Mouse (Mus musculus) limb, embryonic 10.5 days (tissue): ENCODE data around the gene Ttc21a. TPM values are rescaled to one million over a fixed set of nuclear protein-coding genes. Genes with fewer than 3 reads are reported as not detected.

ENCODE experiments used
- DNase-seq: peaks from one replicate; pipeline ENCODE4 v3.0.0-alpha.2; 2017; ENCODE audit warnings: low spot score
- H3K27ac ChIP-seq: fragments of 300-500 bp; sonication (generic); 2 replicates; pipeline ENCODE4 v1.5.1; 2016; ENCODE audit warnings: mild to moderate bottlenecking
- H3K27me3 ChIP-seq: fragments of 300-500 bp; sonication (generic); 2 replicates; pipeline ENCODE4 v1.6.1; 2016; ENCODE audit warnings: low read depth, mild to moderate bottlenecking; ENCODE audit not compliant: poor library complexity, severe bottlenecking
- H3K36me3 ChIP-seq: fragments of 300-500 bp; sonication (generic); 2 replicates; pipeline ENCODE4 v1.6.1; 2016; ENCODE audit warnings: mild to moderate bottlenecking, moderate library complexity
- H3K4me1 ChIP-seq: fragments of 300-500 bp; sonication (generic); 2 replicates; pipeline ENCODE4 v1.6.1; 2016
- H3K4me3 ChIP-seq: fragments of 300-500 bp; sonication (generic); 2 replicates; pipeline ENCODE4 v1.5.1; 2016; ENCODE audit warnings: mild to moderate bottlenecking, moderate library complexity
- H3K9me3 ChIP-seq: fragments of 300-500 bp; sonication (generic); replicated peaks from 2 replicates; pipeline ENCODE4 v1.6.1; 2016; ENCODE audit warnings: mild to moderate bottlenecking
- WGBS: fragments of 180-500 bp; shearing (Covaris S2); methylation state at CpG from one replicate; pipeline ENCODE4 v1.1.7; 2016; 5-methylcytosine and 5-hydroxymethylcytosine counted together
- polyA plus RNA-seq: library from polyadenylated mRNA; unstranded; fragments of >200 nt; fragmentation: Nextera tagmentation; extraction: Ambion mirVana; gene quantifications from 2 replicates; pipeline ENCODE4 v1.2.1, GENCODE M21; 2016

The Ttc21a gene
- polyA plus RNA-seq, 1 experiment from 2014 or later = 0.43 TPM

DNA sequence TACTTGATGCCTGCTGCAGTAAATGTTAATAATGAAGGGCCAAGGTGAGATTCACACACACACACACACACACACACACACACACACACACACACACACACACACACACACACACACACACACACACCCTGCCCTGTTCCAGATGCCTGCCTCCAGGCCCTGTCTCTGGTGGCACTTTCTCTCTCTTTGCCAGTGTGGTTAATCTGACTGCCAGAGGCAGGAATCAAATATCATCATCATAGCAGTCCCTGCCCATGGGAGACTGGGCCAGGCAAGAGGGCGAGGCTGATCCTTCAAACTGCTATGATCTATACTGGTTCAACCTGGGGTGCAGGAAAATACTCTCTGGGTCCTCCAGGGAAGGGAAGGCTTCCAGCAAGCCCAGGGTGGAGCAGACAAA is 17.5 kb upstream of the Ttc21a start:
- Histone ChIP-seq H3K4me3 (no peak overlapping the region), H3K27ac (no peak overlapping the region), H3K9me3 (no peaks in the 10 kb centered on the region), H3K36me3 (peaks cover 96% of the 10 kb centered on the region), H3K4me1 (no peaks in the 10 kb centered on the region), H3K27me3 (no peaks in the 10 kb centered on the region)
- no peak for DNase-seq
- 79% methylated on average over 1 of the region's 1 CpGs for WGBS

DNA sequence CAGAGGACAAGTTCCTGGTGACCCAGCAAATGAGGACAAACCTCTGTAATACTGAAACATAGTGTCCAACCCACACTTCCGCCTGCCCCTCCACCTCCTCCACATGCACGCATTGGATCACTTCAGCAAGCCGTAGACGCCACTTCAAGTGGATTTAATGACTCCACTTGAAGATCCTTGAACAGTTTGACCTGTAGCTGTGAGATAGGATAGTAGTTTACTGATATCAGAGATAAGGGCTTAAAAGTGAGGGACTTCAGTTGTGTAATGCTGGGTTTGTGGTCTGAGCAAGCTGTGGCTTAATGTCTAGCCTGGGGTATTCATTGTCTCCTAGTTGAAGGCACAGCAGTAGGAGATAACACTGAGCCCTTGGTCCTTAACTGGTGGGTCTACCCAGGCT is 13.9 kb upstream of the Ttc21a start:
- no peak for DNase-seq
- no peaks in the 10 kb centered on the region for H3K4me1 ChIP-seq
- H3K27ac ChIP-seq = no peak overlapping the region
- no peaks in the 10 kb centered on the region for H3K9me3 ChIP-seq
- H3K27me3 ChIP-seq = no peaks in the 10 kb centered on the region
- H3K4me3 ChIP-seq = no peak overlapping the region
- H3K36me3 ChIP-seq = peaks cover 98% of the 10 kb centered on the region
- WGBS = 93% methylated on average over 4 of the region's 4 CpGs

DNA sequence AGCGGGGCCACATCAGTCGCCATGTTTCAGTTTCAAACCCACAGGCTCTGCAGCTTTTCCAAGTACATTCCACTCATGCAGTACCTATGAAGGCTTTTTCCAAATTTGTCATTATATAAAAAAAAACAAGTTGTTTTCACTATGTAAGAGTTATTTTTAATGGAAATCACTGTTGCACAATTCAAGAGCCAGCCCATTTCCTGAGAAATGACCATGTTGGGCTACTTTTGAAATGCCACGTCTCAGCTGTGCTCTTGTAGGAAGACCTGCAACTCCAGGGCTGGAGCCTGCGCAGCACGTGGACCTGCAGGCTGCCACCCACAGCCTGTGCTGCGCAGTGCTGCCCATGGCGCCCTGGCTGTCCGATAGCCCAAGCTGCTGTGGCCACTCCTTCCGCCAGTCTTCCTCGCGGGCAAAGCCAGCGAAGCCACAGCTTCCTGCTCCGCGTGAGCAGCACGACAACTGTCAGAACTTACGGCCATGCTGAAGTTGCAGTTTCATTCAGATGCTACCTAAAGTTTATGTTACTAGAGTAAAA is 12.2 kb upstream of the Ttc21a start:
- H3K36me3 ChIP-seq = peaks cover 98% of the 10 kb centered on the region
- WGBS = 95% methylated on average over 16 of the region's 16 CpGs
- no peaks in the 10 kb centered on the region for H3K27me3 ChIP-seq
- H3K9me3 ChIP-seq = no peaks in the 10 kb centered on the region
- H3K4me3 ChIP-seq = no peak overlapping the region
- DNase-seq = no peak
- H3K27ac ChIP-seq = no peak overlapping the region
- H3K4me1 ChIP-seq = no peaks in the 10 kb centered on the region

DNA sequence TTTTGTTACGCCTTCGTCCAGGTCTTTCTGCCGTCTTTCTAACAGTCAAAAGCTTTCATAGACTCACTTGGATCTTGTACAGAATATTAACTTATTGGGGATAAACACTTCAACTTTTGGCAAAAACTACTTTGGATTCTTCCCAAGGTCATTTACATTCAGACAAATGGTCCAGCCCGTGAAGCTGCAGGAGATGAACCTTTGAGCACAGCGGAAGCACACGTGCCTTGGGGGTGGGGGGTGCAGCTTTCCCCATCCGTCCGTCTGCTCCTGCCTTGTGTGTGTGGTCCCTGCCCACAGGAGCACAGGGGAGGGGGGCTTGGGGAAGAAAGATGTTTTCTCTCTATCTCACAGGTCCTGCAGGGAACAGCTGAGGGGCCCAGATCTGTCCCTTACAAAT is 11.7 kb upstream of the Ttc21a start:
- WGBS = 92% methylated on average over 8 of the region's 8 CpGs
- peaks cover 98% of the 10 kb centered on the region for H3K36me3 ChIP-seq
- DNase-seq = no peak
- H3K4me1 ChIP-seq = no peaks in the 10 kb centered on the region
- H3K4me3 ChIP-seq = no peak overlapping the region
- H3K27ac ChIP-seq = no peak overlapping the region
- H3K27me3 ChIP-seq = no peaks in the 10 kb centered on the region
- H3K9me3 ChIP-seq = no peaks in the 10 kb centered on the region

DNA sequence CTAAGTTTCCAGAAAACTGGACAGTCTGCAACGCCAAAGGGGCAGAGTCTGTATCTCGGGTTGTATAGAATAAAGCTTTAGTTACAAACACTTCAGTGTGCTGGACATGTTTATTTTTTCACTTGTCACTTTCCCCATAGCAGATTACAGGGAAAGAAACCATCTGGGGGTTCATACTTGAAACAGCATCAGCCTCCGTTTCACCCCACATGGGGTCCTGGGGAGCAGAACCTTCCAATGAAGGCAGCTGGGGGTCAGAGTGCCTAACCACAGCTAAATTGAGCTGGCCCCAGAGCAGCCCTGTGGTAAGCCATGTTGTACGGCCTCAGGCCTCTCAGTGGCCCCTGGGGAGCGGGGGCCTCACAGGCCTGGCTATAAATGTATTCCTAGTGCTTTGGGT is 10.9 kb upstream of the Ttc21a start:
- peaks cover 98% of the 10 kb centered on the region for H3K36me3 ChIP-seq
- no peak for DNase-seq

DNA sequence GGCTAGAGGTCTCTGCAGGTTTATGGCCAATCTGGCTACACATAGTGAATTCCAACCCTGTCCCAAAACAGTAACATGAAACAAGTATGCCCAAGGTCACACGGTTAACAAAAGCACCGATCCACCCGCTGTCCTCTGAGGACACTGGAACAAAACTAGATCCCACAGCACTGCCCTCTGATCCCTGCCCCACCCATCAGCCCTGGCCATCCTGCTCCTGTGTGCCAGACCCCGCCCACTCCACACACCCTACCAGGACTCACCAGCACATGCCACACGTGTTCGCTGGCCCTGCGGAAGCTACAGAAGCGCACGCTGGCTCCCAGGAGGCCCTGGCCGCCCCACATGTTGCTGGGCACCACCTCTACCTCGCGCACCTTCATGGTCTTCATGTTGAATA is 5.0 kb upstream of the Ttc21a start:
- Histone ChIP-seq H3K4me3 (no peak overlapping the region), H3K36me3 (peaks cover 60% of the 10 kb centered on the region), H3K27me3 (no peaks in the 10 kb centered on the region), H3K9me3 (no peaks in the 10 kb centered on the region), H3K27ac (no peak overlapping the region), H3K4me1 (peaks cover 11% of the 10 kb centered on the region)
- 93% methylated on average over 12 of the region's 12 CpGs for WGBS
- no peak for DNase-seq

More for the DNA sequence above, 10.9 kb upstream of the Ttc21a start:
- 89% methylated on average over 5 of the region's 5 CpGs for WGBS
- no peak overlapping the region for H3K27ac ChIP-seq
- H3K4me1 ChIP-seq = no peaks in the 10 kb centered on the region
- no peaks in the 10 kb centered on the region for H3K9me3 ChIP-seq
- H3K27me3 ChIP-seq = no peaks in the 10 kb centered on the region
- no peak overlapping the region for H3K4me3 ChIP-seq

DNA sequence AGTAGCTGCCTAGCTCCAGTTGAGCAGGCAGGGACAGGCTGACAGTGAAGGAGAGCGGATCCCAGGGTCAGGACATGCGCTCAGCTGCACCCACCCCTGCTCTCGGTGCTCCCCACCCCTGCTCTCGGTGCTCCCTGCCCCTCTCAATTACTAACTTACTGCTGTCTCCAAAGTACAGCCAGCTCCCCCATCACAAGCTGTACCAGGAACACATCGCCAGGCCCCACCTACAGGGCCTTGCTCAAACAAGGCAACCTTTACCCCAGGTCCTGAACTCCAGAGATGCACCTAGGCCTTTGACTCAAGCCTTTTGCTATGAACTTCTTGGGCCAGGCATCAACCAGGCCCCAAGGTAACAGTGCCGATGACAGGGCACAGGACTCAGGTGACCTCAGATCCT is 3.7 kb upstream of the Ttc21a start:
- no peak overlapping the region for H3K4me3 ChIP-seq
- DNase-seq = no peak
- no peak overlapping the region for H3K27ac ChIP-seq
- peaks cover 47% of the 10 kb centered on the region for H3K36me3 ChIP-seq
- WGBS = 96% methylated on average over 6 of the region's 6 CpGs
- H3K9me3 ChIP-seq = no peaks in the 10 kb centered on the region
- H3K27me3 ChIP-seq = no peaks in the 10 kb centered on the region
- peaks cover 22% of the 10 kb centered on the region for H3K4me1 ChIP-seq

DNA sequence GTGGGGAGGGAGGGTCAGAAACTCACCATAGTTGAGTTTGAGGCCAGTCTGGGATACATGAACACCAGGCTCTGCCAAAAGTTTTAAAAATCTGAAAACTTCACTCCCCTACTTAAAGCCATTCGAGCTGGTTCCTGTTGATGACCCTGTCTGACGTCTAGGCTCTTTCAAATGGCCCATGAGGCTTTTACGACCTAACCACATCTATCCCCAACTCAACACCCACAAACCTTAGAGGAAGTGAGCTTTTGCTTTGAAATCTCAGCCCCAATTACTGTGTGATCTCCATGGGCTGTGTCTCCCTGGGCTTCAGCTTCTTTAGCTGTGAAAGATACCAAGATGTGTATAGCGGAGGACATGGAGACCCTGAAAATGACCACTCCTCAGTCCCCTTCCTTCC is 1.1 kb downstream of the Ttc21a start:
- H3K4me1 ChIP-seq = peaks cover 55% of the 10 kb centered on the region

DNA sequence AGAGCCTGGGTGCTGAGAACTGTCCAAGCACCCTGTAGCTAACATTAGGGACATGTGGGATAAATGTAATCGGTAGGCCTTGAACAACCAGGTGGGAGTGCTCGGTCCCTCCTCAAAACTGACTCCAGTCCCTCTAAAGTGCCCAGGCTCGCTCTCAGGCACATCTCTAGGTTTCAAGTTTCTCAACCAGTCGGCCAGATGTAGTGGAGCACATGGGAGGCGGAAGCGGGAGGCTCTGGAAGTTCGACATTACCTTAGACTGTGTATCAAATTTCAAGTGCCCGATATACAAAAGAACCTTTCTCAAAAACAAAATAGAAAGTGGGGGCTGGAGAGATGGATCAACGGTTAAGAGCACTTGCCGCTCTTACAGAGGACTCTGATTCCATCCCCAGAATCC is 2.2 kb downstream of the Ttc21a start:
- no peak for DNase-seq
- Histone ChIP-seq H3K4me3 (no peak overlapping the region), H3K4me1 (peaks cover 57% of the 10 kb centered on the region), H3K27me3 (no peaks in the 10 kb centered on the region), H3K27ac (peak overlapping the region; percentile 78; the same call in 1 of the 2 replicates), H3K36me3 (no peaks in the 10 kb centered on the region), H3K9me3 (no peaks in the 10 kb centered on the region)
- WGBS = 69% methylated on average over 10 of the region's 10 CpGs

More for the DNA sequence above, 1.1 kb downstream of the Ttc21a start:
- Histone ChIP-seq H3K36me3 (no peaks in the 10 kb centered on the region), H3K27ac (peak overlapping the region; percentile 78; the same call in 1 of the 2 replicates), H3K9me3 (no peaks in the 10 kb centered on the region), H3K4me3 (no peak overlapping the region), H3K27me3 (no peaks in the 10 kb centered on the region)
- 77% methylated on average over 4 of the region's 4 CpGs for WGBS
- no peak for DNase-seq

DNA sequence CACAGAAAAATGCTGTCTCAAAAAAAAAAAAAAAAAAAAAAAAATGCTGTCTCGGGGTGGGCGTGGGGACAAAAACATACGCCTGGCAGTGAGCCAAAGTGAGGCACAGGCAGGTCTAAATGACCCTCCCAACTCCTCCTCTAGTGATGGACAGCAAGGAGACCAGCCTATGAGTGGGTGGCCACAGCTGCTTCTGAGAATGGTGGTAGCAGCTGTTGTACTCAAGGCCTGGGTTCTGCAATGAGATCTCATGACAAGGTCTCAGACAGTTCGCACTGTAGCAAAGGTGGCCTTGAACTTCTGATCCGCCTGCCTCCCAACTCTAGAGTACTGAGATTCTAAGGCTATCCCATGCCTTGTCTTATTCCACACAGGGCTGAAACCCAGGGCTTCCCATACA is 4.0 kb downstream of the Ttc21a start:
- Histone ChIP-seq H3K27ac (no peak overlapping the region; the same call in 1 of the 2 replicates), H3K4me1 (peaks cover 54% of the 10 kb centered on the region), H3K27me3 (no peaks in the 10 kb centered on the region), H3K36me3 (no peaks in the 10 kb centered on the region), H3K9me3 (no peaks in the 10 kb centered on the region), H3K4me3 (no peak overlapping the region)
- 95% methylated on average over 5 of the region's 5 CpGs for WGBS
- no peak for DNase-seq

DNA sequence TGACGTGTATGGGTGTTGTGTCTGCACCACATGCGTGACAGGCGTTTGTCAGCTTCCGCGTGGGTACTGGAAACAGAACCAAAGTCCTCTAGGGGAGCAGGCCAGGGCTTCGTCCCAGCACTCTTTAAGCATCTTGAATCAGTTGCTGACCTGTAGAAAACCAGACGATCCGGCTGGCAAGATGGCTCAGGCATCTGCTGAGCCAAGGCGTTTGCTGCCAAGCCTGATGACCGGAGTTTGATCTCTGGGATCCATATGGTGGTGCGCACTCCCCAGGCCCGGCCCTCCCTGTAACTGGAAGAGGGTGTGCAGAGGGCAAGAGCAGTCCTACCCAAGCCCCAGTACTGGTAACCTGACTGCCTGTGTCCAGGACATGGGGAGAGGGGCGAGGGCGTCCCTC is 4.5 kb downstream of the Ttc21a start:
- Histone ChIP-seq H3K27me3 (no peaks in the 10 kb centered on the region), H3K36me3 (no peaks in the 10 kb centered on the region), H3K4me1 (peaks cover 49% of the 10 kb centered on the region), H3K4me3 (no peak overlapping the region), H3K27ac (peak overlapping the region; percentile 47; the same call in 1 of the 2 replicates), H3K9me3 (no peaks in the 10 kb centered on the region)
- no peak for DNase-seq
- WGBS = 85% methylated on average over 14 of the region's 14 CpGs

DNA sequence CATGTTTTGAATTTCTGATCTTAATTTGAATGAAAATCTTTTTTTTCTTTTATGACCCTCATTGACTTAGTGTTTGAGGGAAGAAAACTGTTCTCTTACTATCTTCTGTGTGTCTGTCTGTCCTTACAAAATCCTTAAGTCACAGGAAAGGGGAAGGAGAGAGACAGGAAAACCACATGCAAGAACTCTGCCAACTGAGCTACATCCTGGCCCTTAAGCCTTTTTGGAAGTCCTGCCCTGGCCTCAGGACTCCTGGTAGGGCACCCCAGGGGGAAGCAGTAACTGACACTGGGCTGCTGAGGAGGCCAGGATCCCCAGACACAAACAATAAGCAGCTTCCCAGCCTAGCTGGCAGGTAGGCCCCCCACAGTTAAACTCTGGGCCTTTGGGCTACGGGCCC is 5.9 kb downstream of the Ttc21a start:
- whole genome bisulfite sequencing = 85% methylated on average over 1 of the region's 1 CpGs
- H3K36me3 ChIP-seq = no peaks in the 10 kb centered on the region
- no peaks in the 10 kb centered on the region for H3K9me3 ChIP-seq
- H3K4me3 ChIP-seq = no peak overlapping the region
- DNase-seq = no peak
- no peaks in the 10 kb centered on the region for H3K27me3 ChIP-seq
- no peak overlapping the region for H3K27ac ChIP-seq
- H3K4me1 ChIP-seq = peaks cover 36% of the 10 kb centered on the region

DNA sequence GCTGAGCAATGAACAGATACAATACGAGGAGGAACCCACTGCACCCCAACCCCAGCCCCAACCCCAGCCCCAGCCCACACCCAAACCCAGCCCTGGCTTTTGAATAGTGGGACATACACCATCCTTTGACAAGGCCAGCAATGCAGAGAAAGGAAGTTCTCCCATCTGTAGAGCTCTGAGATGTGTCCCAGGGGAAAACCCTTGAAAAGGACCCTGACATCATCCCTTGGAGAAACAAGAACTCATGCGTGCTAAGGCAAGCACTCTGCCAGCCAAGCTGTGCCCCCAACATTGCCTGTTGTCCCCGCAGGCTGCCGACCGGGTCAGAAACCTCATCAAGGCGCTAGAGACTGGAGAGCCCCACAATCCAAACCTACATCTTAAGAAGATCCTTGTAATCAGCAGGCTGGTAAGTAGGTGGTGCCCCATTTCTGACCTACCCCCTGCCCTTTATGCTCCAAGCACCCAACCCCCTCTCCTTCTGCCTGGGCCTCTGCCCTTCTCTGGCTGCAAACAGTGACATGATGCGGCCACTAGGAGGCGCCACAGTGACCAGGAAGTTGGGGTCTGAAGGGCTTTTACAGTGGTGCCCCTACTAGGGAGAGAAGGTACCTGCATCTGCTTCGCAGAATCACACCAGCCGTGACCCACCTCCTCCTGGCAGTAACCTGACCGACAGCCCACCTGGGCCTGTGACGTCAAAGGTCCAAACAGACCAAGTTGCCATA is 7.9 kb downstream of the Ttc21a start:
- H3K27me3 ChIP-seq = no peaks in the 10 kb centered on the region
- WGBS = 74% methylated on average over 12 of the region's 12 CpGs
- no peak overlapping the region for H3K4me3 ChIP-seq
- peak; percentile 49 for DNase-seq
- no peaks in the 10 kb centered on the region for H3K9me3 ChIP-seq
- peaks cover 19% of the 10 kb centered on the region for H3K4me1 ChIP-seq
- H3K27ac ChIP-seq = no peak overlapping the region
- no peaks in the 10 kb centered on the region for H3K36me3 ChIP-seq
